In the genomic region with DNA sequence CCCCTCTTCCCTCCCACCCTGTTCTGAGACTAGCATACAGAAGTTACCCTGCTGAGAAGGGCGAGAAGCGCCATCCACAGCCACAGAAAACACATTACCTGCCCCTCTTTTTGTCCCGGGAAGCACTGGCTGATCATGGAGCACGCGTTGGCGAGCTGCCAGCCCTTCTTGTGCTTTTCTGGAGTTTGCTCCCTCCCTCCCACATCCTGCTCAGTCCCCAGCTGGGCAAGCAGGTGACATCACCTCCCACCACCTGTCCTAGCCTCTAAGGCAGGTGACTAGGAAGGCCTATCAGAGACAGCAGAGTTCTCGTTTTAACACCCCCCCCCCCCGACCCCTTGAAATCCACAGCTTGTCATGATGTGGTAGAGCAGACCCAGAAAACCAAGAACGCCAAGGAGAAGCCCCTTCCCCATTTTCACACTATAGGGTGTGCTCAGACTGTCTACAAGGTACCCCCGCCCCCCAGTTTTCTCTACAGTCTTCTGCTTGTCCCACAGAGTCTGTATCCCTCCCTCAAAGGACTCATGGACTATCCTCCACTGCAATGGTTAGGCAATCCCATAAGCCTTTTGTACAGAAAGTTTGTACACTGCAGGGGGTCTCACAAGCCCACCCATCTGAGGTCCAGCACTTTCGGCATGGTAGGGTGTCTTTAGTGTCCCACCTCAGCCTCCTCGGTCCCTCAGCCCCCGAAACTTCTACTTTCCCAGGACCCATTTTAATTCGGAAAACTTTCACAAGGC, we compare ENCODE assay signal across 9 mouse cellular contexts. TPM values are rescaled to one million over a fixed set of nuclear protein-coding genes. Genes with fewer than 3 reads are reported as not detected.
DNase-seq lines count a peak whose midpoint lies in the region; ATAC-seq lines count a peak whose summit lies in the region.
"Had no signal": no experiment of that assay in that cellular context is flagged by ENCODE, and none has a peak within 500 bp of the region (broad histone marks: within the 10 kb centered on the region; RNA-seq: fewer than 3 reads in every experiment).

No protein-coding gene starts in this region.

- H3K9ac ChIP-seq in hindbrain, embryonic 15.5 days = no peak overlapping the region
- no peak overlapping the region for H3K9ac ChIP-seq in hindbrain, embryonic 13.5 days
- H3K9ac ChIP-seq in lung, embryonic 16.5 days (ENCODE audit: low read length) = 0 out of 2 replicates have a peak overlapping the region, but pooled peaks have one; percentile 1
- H3K9ac ChIP-seq: neural tube, embryonic 13.5 days had no signal

- WGBS in hindbrain, embryonic 15.5 days = 70% methylated on average over 14 of the region's 14 CpGs
- WGBS in hindbrain, embryonic 13.5 days = 75% methylated on average over 14 of the region's 14 CpGs
- WGBS in lung, embryonic 16.5 days = 60% methylated on average over 14 of the region's 14 CpGs

- no peaks in the 10 kb centered on the region for H3K36me3 ChIP-seq in hindbrain, embryonic 15.5 days
- peaks cover 22% of the 10 kb centered on the region for H3K36me3 ChIP-seq in hindbrain, embryonic 13.5 days
- H3K36me3 ChIP-seq in lung, embryonic 16.5 days (ENCODE audit: control insufficient read depth, insufficient read depth, low read length) = no peaks in the 10 kb centered on the region; the same call in 1 of the 2 replicates

- H3K27ac ChIP-seq in hindbrain, embryonic 15.5 days (replicated peaks) = no peak overlapping the region
- H3K27ac ChIP-seq in hindbrain, embryonic 13.5 days = no peak overlapping the region
- peak overlapping the region; percentile 80 for H3K27ac ChIP-seq in lung, embryonic 16.5 days (ENCODE audit: low read length)
- H3K27ac ChIP-seq: neural tube, embryonic 13.5 days had no signal

- no peaks in the 10 kb centered on the region for H3K4me1 ChIP-seq in hindbrain, embryonic 15.5 days (replicated peaks)
- no peaks in the 10 kb centered on the region for H3K4me1 ChIP-seq in hindbrain, embryonic 13.5 days (replicated peaks)
- no peaks in the 10 kb centered on the region for H3K4me1 ChIP-seq in lung, embryonic 16.5 days (replicated peaks; ENCODE audit: control insufficient read depth, insufficient read depth, low read length)
- H3K4me1 ChIP-seq: neural tube, embryonic 13.5 days had no signal

- H3K27me3 ChIP-seq in hindbrain, embryonic 15.5 days = no peaks in the 10 kb centered on the region
- no peaks in the 10 kb centered on the region for H3K27me3 ChIP-seq in hindbrain, embryonic 13.5 days
- no peaks in the 10 kb centered on the region for H3K27me3 ChIP-seq in lung, embryonic 16.5 days (ENCODE audit: control insufficient read depth, insufficient read depth, low read depth, low read length)
- H3K27me3 ChIP-seq: neural tube, embryonic 13.5 days had no signal

- H3K9me3 ChIP-seq in hindbrain, embryonic 15.5 days = no peaks in the 10 kb centered on the region
- H3K9me3 ChIP-seq in hindbrain, embryonic 13.5 days = no peaks in the 10 kb centered on the region
- H3K9me3 ChIP-seq in lung, embryonic 16.5 days (ENCODE audit: control insufficient read depth, low read length) = no peaks in the 10 kb centered on the region
- H3K9me3 ChIP-seq: neural tube, embryonic 13.5 days had no signal

- intact Hi-C loops in heart, postnatal 36 days (cut with DNase I) = no loop called here
- intact Hi-C loops in heart, postnatal 25 days (cut with DNase I) = no loop called here

- 0 out of 2 replicates have a peak, but pooled peaks have one; percentile 8 for ATAC-seq in hindbrain, embryonic 15.5 days (ENCODE audit: low FRiP score, low read depth)
- no peak for ATAC-seq in hindbrain, embryonic 13.5 days (ENCODE audit: low FRiP score)
- peak; percentile 67; the same call in 1 of the 2 replicates for ATAC-seq in lung, embryonic 16.5 days (ENCODE audit: low read depth)

- DNase-seq in cerebellum, adult 11 months = peak; percentile 81
- DNase-seq in kidney, adult 18-20 months = peak; percentile 74
- no peak for DNase-seq in frontal cortex, postnatal 36 days (ENCODE audit: low spot score in 2 of 2)
- DNase-seq in heart, postnatal 36 days = no peak
- no peak for DNase-seq in heart, postnatal 25 days (ENCODE audit: low spot score)

- no peak overlapping the region for H3K4me3 ChIP-seq in hindbrain, embryonic 15.5 days
- H3K4me3 ChIP-seq in hindbrain, embryonic 13.5 days = no peak overlapping the region
- H3K4me3 ChIP-seq in lung, embryonic 16.5 days (ENCODE audit: low read length) = peak overlapping the region; percentile 41
- H3K4me3 ChIP-seq: neural tube, embryonic 13.5 days had no signal

- no peak overlapping the region for H3K4me2 ChIP-seq in hindbrain, embryonic 15.5 days
- H3K4me2 ChIP-seq in hindbrain, embryonic 13.5 days = no peak overlapping the region
- H3K4me2 ChIP-seq in lung, embryonic 16.5 days (ENCODE audit: low read depth, low read length) = peak overlapping the region; percentile 46
- H3K4me2 ChIP-seq: neural tube, embryonic 13.5 days had no signal

RNA-seq across cellular contexts. Expression of a gene that starts 11.2 kb away (rescaled TPM):
- polyA plus RNA-seq in hindbrain, embryonic 15.5 days (2015; fragmentation: Nextera tagmentation; extraction: Ambion mirVana) = 63.2 and 66.1 TPM in 2 replicates
- polyA plus RNA-seq in hindbrain, embryonic 13.5 days (2015; fragmentation: Nextera tagmentation; extraction: Ambion mirVana) = 53.9 and 55.5 TPM in 2 replicates
- polyA plus RNA-seq in lung, embryonic 16.5 days (2015; fragmentation: Nextera tagmentation; extraction: Ambion mirVana) = 25.1 and 27.0 TPM in 2 replicates
- 1 to 10 TPM in 1 of 2 experiments, under 1 TPM in 1; 0.42 to 1.8 TPM for total RNA-seq in heart, postnatal 36 days (2021)
- 1 to 10 TPM in 1 of 2 experiments, under 1 TPM in 1; 0.91 to 2.0 TPM for total RNA-seq in heart, postnatal 25 days (2021)

RNA-seq across cellular contexts. Expression of a gene that starts 11.3 kb away (rescaled TPM):
- 126 and 132 TPM in 2 replicates for polyA plus RNA-seq in hindbrain, embryonic 15.5 days (2015; fragmentation: Nextera tagmentation; extraction: Ambion mirVana)
- polyA plus RNA-seq in hindbrain, embryonic 13.5 days (2015; fragmentation: Nextera tagmentation; extraction: Ambion mirVana) = 113 TPM in 2 replicates
- 54.7 and 60.6 TPM in 2 replicates for polyA plus RNA-seq in lung, embryonic 16.5 days (2015; fragmentation: Nextera tagmentation; extraction: Ambion mirVana)
- total RNA-seq in heart, postnatal 36 days (2021) = 1 to 10 TPM; 5.4 to 5.7 TPM
- total RNA-seq in heart, postnatal 25 days (2021) = 1 to 10 TPM; 6.5 to 6.9 TPM

RNA-seq across cellular contexts. Expression of a gene that starts 17.5 kb away (rescaled TPM):
- 1.9 TPM in 1 of 2 replicates, not detected in the other for polyA plus RNA-seq in hindbrain, embryonic 15.5 days (2015; fragmentation: Nextera tagmentation; extraction: Ambion mirVana)
- polyA plus RNA-seq in hindbrain, embryonic 13.5 days (2015; fragmentation: Nextera tagmentation; extraction: Ambion mirVana) = 0.60 TPM in 1 of 2 replicates, not detected in the other
- polyA plus RNA-seq in lung, embryonic 16.5 days (2015; fragmentation: Nextera tagmentation; extraction: Ambion mirVana) = 0.72 and 1.7 TPM in 2 replicates
- under 1 TPM in 1 of 2 experiments, not detected in 1; 0.68 TPM for total RNA-seq in heart, postnatal 36 days (2021)
- under 1 TPM in 1 of 2 experiments, not detected in 1; 0.42 TPM for total RNA-seq in heart, postnatal 25 days (2021)
- polyA plus RNA-seq: neural tube, embryonic 13.5 days had no signal

RNA-seq across cellular contexts. Expression of a gene that starts 22.9 kb away (rescaled TPM):
- 24.1 and 25.5 TPM in 2 replicates for polyA plus RNA-seq in hindbrain, embryonic 15.5 days (2015; fragmentation: Nextera tagmentation; extraction: Ambion mirVana)
- polyA plus RNA-seq in hindbrain, embryonic 13.5 days (2015; fragmentation: Nextera tagmentation; extraction: Ambion mirVana) = 24.8 and 25.5 TPM in 2 replicates
- polyA plus RNA-seq in lung, embryonic 16.5 days (2015; fragmentation: Nextera tagmentation; extraction: Ambion mirVana) = 27.1 and 28.0 TPM in 2 replicates
- total RNA-seq in heart, postnatal 36 days (2021) = 10 to 100 TPM; 14.3 to 17.3 TPM
- total RNA-seq in heart, postnatal 25 days (2021) = 10 to 100 TPM; 15.0 to 16.8 TPM

RNA-seq across cellular contexts. Expression of a gene that starts 25.4 kb away (rescaled TPM):
- 30.9 and 32.1 TPM in 2 replicates for polyA plus RNA-seq in hindbrain, embryonic 15.5 days (2015; fragmentation: Nextera tagmentation; extraction: Ambion mirVana)
- 32.2 and 32.4 TPM in 2 replicates for polyA plus RNA-seq in hindbrain, embryonic 13.5 days (2015; fragmentation: Nextera tagmentation; extraction: Ambion mirVana)
- polyA plus RNA-seq in lung, embryonic 16.5 days (2015; fragmentation: Nextera tagmentation; extraction: Ambion mirVana) = 102 and 122 TPM in 2 replicates
- 10 to 100 TPM; 46.3 to 55.4 TPM for total RNA-seq in heart, postnatal 36 days (2021)
- total RNA-seq in heart, postnatal 25 days (2021) = 10 to 100 TPM; 34.4 to 44.8 TPM

Comparison
In these comparisons a context has a peak if more than half of its experiments do, and no peak if none do; other contexts are left out.
1. DNase-seq: peak in cerebellum, adult 11 months (single experiment) and kidney, adult 18-20 months (single experiment); none in frontal cortex, postnatal 36 days (0 of 2), heart, postnatal 36 days (0 of 2) and heart, postnatal 25 days (single experiment).